Mouse (Mus musculus): ENCODE measurements at regions not wholly inside any gene's neighbourhood (a gene's known extent, or its start where the extent isn't known, plus 50 kb on each side); places are given as distances from the start of the nearest gene placed in this dataset.
A peak's percentile ranks its signal among the peaks of the same experiment; 100 is the strongest.

DNA sequence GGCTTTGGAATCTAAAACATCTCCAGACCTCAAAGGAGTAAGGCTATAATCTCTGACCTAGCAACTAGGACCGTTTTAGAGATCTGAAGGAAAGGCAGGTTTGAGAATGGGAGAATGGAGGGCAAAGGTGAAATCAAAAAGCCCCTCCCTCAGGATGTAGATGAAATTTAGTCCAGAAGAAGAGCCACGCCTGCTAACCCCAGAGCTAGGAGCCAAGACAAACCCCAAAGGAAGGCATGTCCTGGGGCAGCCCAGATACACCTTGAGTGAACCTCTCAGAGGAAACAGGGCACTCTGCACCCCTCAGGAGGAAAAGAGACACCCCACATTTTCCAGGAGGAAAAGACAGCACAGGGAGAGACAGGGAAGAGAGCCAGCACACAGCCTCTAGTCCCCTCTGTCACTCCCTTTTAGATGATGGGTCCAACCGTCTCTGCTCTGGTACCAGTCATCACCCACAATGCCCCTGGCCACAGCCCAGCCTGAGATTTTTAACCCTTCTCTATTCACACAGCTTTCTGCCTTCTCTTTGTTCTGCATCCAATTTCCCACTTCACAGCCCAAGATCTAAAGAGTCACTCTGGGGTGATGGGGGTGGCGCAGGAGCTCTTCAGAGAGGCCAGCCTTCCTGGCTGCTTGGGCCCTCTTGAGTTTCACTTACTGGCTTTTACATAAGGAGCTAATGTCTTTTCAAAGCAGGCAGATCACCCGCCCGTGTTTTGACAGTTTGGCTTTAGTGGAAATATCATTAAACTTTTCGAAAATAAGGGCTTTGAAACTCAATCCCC, 105.0 kb upstream of the Irf2bp2 start:
- TF ChIP-seq POLR2A (IDR thresholded peaks at IDR 0.05; ENCODE audit: borderline replicate concordance, extremely low read depth, insufficient read depth, insufficient read length, poor library complexity, severe bottlenecking) = no peak
- no peak for TF ChIP-seq CTCF (IDR thresholded peaks at IDR 0.05; ENCODE audit: borderline replicate concordance, extremely low read depth, insufficient read depth, insufficient read length)
- peak; percentile 83 for DNase-seq (ENCODE audit: low read depth)

DNA sequence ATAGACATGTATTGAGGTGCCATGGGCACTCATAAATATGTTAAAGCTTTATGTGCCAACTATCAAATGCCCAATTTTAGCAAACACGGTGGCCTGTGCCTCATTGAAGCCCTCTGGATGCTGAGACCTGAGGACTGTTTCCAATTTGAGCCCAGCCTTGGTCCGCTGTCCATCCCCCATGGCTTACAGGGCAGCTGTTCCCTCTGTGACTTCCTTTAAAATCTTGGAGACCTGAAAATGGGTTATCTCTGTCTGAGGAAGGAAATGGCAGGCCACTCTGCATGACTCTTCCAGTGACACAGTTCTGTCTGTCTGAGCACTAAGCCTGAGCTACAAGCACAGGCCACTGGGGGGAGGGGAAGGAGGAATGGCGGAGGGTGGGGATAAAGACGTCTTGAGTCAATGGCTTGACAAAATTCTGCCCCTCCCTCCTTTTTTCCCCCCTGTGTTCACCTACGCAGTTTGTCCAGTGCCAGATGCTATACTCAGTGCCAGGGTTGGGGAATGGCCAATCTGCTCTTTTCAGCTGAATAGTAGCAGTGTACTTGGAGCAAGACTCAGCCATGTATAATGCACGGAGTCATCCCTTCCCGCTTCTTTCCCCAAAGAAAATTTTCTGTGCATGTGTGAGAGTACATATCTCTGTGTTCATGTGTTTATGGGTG, 102.7 kb upstream of the Irf2bp2 start:
- peak; percentile 9 for DNase-seq (ENCODE audit: low read depth)
- no peak for TF ChIP-seq CTCF (IDR thresholded peaks at IDR 0.05; ENCODE audit: borderline replicate concordance, extremely low read depth, insufficient read depth, insufficient read length)
- TF ChIP-seq POLR2A (IDR thresholded peaks at IDR 0.05; ENCODE audit: borderline replicate concordance, extremely low read depth, insufficient read depth, insufficient read length, poor library complexity, severe bottlenecking) = no peak

DNA sequence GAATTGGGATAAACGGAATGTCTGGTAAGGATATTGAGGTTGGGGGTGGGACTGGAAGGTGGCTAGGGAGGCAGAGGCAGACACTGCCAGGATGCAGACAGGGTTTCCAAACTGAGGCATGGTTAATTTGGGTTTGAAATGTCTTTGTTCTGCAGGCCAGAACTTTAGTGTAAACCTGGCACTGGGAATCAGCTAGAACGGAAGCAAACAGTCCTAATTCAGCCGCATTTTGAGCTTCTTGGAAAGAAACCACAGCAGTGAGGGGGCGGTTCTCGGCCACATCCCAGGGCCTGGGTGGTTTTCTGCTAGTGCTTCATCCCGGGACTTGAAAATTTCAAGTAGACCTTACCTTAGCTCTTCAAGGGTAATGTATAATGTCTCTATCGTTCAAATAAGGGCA, 100.6 kb upstream of the Irf2bp2 start:
- no peak for TF ChIP-seq POLR2A (IDR thresholded peaks at IDR 0.05; ENCODE audit: borderline replicate concordance, extremely low read depth, insufficient read depth, insufficient read length, poor library complexity, severe bottlenecking)
- no peak for TF ChIP-seq CTCF (IDR thresholded peaks at IDR 0.05; ENCODE audit: borderline replicate concordance, extremely low read depth, insufficient read depth, insufficient read length)
- peak; percentile 31 for DNase-seq (ENCODE audit: low read depth)

DNA sequence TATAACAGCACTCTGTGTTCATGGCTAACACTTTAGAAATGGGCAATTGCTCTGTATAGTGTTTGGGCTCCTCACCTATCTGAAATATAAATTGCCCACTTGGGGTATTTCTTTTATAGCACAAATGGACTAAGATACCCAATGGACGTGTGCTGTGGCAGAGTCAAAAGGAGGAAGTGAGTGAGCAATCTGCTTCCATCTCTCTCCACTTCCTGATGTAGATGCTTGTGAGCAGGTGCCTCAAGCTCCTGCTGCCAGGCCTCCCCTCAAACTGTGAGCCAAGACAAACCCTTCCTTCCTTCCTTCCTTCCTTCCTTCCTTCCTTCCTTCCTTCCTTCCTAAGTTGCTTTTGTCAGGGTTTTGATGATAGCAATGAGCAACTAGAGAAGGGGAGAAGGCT, 99.9 kb upstream of the Irf2bp2 start:
- no peak for DNase-seq (ENCODE audit: low read depth)
- no peak for TF ChIP-seq CTCF (IDR thresholded peaks at IDR 0.05; ENCODE audit: borderline replicate concordance, extremely low read depth, insufficient read depth, insufficient read length)
- TF ChIP-seq POLR2A (IDR thresholded peaks at IDR 0.05; ENCODE audit: borderline replicate concordance, extremely low read depth, insufficient read depth, insufficient read length, poor library complexity, severe bottlenecking) = no peak

DNA sequence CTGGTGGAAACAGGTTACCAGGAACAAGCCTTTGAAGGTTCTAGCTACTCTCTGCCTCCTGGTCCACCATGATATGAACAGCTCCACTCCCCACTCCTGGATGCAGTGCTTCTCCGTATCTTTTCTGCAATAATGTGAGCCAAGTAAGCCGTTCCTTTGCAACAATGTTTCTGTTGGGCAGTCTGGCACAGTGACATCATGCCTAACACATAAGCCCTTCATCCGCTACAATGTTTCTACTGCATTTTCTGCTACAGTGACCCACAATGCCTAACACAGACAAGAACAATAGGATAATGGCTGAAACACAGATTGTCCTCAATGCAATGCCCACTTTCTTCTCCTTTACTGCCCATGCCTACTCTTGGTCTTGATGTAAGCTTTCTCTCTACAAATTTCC, 98.9 kb upstream of the Irf2bp2 start:
- TF ChIP-seq POLR2A (IDR thresholded peaks at IDR 0.05; ENCODE audit: borderline replicate concordance, extremely low read depth, insufficient read depth, insufficient read length, poor library complexity, severe bottlenecking) (no peak), CTCF (IDR thresholded peaks at IDR 0.05; ENCODE audit: borderline replicate concordance, extremely low read depth, insufficient read depth, insufficient read length) (no peak)
- DNase-seq (ENCODE audit: low read depth) = peak; percentile 48

DNA sequence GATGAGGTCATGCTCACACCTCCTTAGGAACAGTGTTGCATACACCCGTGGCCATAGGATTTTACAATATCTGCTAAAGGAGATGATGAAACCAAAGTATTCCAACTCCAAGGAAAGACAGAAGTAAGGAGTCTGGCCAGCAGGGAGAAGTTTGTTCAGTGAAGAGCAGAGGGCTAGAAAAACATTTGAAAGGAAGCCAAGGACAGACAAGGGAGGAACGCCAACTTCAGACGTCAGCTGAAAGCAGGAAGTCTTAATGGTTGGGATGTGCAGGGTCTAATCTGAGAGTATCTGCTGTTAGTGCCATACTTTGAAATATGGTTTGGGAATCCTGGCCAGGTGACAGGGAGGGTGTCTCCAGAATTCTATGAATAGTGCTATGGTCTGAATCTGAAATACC, 98.5 kb upstream of the Irf2bp2 start:
- no peak for TF ChIP-seq POLR2A (IDR thresholded peaks at IDR 0.05; ENCODE audit: borderline replicate concordance, extremely low read depth, insufficient read depth, insufficient read length, poor library complexity, severe bottlenecking)
- TF ChIP-seq CTCF (IDR thresholded peaks at IDR 0.05; ENCODE audit: borderline replicate concordance, extremely low read depth, insufficient read depth, insufficient read length) = no peak
- no peak for DNase-seq (ENCODE audit: low read depth)

DNA sequence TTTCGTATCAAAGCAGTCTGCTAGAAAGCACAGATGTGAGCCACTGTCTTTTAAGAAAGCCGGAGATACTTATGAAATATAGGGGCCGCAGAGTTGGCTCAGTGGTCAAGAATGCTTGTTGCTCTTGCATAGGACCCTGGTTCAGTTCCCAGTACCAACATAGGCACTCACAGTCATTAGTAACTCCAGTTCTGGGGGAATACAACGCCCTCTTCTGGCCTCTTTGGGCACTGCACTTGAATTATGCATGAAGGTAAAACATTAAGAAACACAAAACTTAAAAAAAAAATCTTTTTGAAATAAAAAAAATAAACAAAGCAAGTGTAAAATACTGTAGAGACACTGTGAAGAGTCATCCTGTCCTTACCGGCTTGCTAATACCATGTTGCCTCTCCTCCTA, 94.7 kb upstream of the Irf2bp2 start:
- TF ChIP-seq CTCF (IDR thresholded peaks at IDR 0.05; ENCODE audit: borderline replicate concordance, extremely low read depth, insufficient read depth, insufficient read length) = peak; percentile 22; the same call in 1 of the 2 replicates
- no peak for TF ChIP-seq POLR2A (IDR thresholded peaks at IDR 0.05; ENCODE audit: borderline replicate concordance, extremely low read depth, insufficient read depth, insufficient read length, poor library complexity, severe bottlenecking)
- DNase-seq (ENCODE audit: low read depth) = no peak

DNA sequence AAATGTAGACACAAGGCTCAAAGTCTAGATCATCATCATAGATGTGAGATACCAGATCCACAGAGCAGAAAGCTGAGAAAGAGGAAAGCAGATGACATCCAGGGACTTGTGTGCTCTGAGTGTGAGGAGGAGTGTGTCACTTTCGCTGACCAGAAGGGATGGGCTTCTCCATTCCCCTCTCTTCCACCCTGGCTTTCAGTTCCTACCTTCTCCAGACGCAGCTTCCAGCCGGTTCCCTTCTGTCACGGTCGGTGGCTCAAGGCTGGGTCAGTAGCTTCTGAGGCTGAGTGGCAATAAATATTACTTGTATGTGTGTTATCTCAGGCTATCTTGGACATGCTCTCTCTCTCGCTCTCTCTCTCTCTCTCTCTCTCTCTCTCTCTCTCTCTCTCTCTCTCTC, 94.2 kb upstream of the Irf2bp2 start:
- TF ChIP-seq POLR2A (IDR thresholded peaks at IDR 0.05; ENCODE audit: borderline replicate concordance, extremely low read depth, insufficient read depth, insufficient read length, poor library complexity, severe bottlenecking) = no peak
- no peak for DNase-seq (ENCODE audit: low read depth)

DNA sequence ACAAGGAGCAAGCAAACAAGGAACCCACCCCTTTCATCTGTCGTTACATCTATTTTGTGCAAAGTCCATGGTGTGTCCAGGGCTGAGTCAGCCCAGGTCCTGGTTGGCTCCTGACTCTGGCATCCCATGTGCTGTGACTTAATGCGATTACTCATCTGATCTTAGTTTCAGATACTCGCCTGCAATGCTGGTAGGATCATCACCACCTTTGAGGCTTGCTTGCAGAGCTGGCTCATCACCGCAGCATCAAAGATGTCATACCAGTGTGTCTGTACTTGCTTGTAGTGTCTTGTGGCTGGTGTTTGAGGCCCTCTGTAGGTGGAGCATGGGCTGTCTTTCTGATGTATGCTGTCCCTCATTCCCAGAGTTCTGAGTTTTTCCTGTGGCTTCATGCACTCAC, 93.0 kb upstream of the Irf2bp2 start:
- no peak for DNase-seq (ENCODE audit: low read depth)
- TF ChIP-seq POLR2A (IDR thresholded peaks at IDR 0.05; ENCODE audit: borderline replicate concordance, extremely low read depth, insufficient read depth, insufficient read length, poor library complexity, severe bottlenecking) (no peak), CTCF (IDR thresholded peaks at IDR 0.05; ENCODE audit: borderline replicate concordance, extremely low read depth, insufficient read depth, insufficient read length) (no peak)

DNA sequence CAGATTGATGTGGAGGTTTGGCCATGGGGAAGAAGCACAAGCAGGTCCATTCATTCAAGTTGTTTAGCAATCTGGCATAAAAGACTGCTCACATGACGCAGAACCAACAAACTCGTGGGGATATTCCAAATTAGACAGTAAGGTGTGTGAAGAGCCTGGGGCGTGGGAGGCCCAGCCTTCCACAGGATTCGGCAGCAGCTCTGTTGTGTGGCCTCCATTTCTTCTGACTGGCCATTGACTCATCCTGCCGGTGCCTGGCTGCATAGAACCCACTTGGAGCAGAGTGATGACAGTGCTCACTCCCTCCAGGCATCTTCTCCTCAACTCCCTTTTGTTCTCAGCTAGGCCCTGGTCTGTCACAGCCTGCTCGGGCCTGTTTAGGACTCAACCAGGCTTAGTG, 91.6 kb upstream of the Irf2bp2 start:
- DNase-seq (ENCODE audit: low read depth) = no peak
- TF ChIP-seq POLR2A (IDR thresholded peaks at IDR 0.05; ENCODE audit: borderline replicate concordance, extremely low read depth, insufficient read depth, insufficient read length, poor library complexity, severe bottlenecking) (no peak), CTCF (IDR thresholded peaks at IDR 0.05; ENCODE audit: borderline replicate concordance, extremely low read depth, insufficient read depth, insufficient read length) (no peak)

DNA sequence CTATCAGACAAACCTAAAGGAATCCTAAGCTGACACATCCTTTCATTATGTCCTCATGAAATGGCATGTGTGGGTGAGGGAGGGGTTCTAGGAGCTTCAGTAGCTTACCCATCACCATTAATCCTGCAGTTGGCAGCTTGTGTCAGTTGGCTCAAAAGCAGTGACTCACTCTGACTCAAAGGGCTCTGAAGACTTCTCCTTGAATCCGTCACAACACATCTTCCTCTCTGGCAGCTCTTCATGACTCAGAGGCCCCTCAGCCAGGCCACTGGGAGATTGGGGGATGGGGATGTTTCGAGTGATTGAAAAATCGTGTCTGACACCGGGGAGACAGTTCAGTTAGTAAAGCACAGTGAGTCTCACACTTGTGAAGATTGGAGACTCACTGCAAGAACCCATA, 90.2 kb upstream of the Irf2bp2 start:
- no peak for TF ChIP-seq CTCF (IDR thresholded peaks at IDR 0.05; ENCODE audit: borderline replicate concordance, extremely low read depth, insufficient read depth, insufficient read length)
- no peak for TF ChIP-seq POLR2A (IDR thresholded peaks at IDR 0.05; ENCODE audit: borderline replicate concordance, extremely low read depth, insufficient read depth, insufficient read length, poor library complexity, severe bottlenecking)
- peak; percentile 28 for DNase-seq (ENCODE audit: low read depth)

DNA sequence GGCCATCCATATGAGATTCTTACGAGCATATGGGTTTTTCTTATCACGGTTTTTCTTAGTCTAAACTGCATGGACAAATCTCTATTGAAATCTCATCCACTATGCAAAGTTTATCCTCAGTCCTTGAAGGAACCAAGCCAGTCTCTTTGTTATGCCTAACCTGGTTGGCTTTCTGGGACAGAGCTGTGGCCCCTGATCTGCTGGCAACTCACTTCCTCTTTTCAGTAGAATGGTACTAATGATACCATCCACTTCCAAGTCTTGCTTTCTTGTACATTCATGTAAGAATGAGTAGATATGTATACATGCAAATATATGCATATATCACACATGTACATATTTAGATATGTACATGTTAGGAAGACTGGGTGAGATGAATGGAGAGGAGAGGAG, 89.8 kb upstream of the Irf2bp2 start:
- TF ChIP-seq POLR2A (IDR thresholded peaks at IDR 0.05; ENCODE audit: borderline replicate concordance, extremely low read depth, insufficient read depth, insufficient read length, poor library complexity, severe bottlenecking) (no peak), CTCF (IDR thresholded peaks at IDR 0.05; ENCODE audit: borderline replicate concordance, extremely low read depth, insufficient read depth, insufficient read length) (no peak)
- DNase-seq (ENCODE audit: low read depth) = no peak
